Mouse (Mus musculus) megakaryocyte, embryonic 14.5 days (primary cell): ENCODE measurements around the gene Nav3.

Source experiments
- FLI1 ChIP-seq: IDR thresholded peaks from 2 replicates; pipeline ENCODE4 v1.6.1; 2012; ENCODE audit warnings: low read length, inconsistent platforms, mixed read lengths
- GATA1 ChIP-seq: IDR thresholded peaks from 3 replicates; pipeline ENCODE4 v1.6.1; 2012; ENCODE audit warnings: mixed read lengths, low read length, inconsistent platforms, borderline replicate concordance

- TF ChIP-seq GATA1, result no peak
- TF ChIP-seq FLI1, result no peak
Measured at GRCm38 (mm10) chr10:109796981-109797380, 659.0 kb downstream of the Nav3 start.
